Mouse (Mus musculus): ENCODE data around the gene Cdkl2. TPM values are rescaled to one million over a fixed set of nuclear protein-coding genes. Genes with fewer than 3 reads are reported as not detected.

Gene Cdkl2
- total RNA-seq (2022), result 1 to 10 TPM; 4.2 to 7.5 (median 5.7) TPM

DNA sequence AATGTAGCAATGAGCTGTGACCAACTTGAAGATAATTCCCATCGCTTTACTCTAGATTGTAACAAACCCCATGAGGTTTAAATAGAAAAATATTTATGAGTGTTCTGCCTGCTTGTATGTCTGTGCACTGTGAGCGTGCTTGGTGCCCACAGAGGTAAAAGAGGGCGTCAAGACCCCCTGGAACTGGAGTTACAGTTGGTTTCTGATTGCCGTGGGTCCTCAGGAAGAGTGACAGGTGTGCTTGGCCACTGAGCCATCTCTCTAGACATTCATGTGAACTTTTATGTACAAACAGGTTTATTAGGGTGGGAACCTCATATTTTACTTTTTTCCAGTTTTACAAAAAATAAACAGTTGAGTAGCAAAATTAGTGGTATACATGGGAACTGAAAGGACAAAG lies at the start of gene Cdkl2:
Gene Cdkl2 (minus strand): TSS at position 101 of the 400 bp plus-strand sequence.
- no peak for DNase-seq (ENCODE audit: low spot score in 2 of 2)

DNA sequence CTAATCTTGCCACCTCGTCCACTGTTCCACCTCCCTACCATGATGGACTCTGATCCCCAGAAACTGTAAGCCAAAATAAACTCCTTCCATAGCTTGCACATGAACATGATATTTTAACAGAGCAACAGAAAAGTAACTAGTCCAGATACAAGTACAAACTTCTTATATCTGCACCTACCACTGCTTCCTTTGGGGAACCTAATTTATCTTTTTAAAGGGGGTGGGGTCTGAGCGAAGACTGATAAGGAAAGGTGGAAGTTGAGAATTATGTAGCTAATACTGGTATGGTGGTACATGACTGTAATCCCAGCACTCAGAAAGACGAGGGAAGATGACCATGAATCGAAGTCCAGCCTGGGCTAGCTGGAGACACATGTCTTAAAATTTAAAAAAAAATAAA lies 43.8 kb upstream of the Cdkl2 start:
- DNase-seq (ENCODE audit: low spot score in 2 of 2), result no peak

DNA sequence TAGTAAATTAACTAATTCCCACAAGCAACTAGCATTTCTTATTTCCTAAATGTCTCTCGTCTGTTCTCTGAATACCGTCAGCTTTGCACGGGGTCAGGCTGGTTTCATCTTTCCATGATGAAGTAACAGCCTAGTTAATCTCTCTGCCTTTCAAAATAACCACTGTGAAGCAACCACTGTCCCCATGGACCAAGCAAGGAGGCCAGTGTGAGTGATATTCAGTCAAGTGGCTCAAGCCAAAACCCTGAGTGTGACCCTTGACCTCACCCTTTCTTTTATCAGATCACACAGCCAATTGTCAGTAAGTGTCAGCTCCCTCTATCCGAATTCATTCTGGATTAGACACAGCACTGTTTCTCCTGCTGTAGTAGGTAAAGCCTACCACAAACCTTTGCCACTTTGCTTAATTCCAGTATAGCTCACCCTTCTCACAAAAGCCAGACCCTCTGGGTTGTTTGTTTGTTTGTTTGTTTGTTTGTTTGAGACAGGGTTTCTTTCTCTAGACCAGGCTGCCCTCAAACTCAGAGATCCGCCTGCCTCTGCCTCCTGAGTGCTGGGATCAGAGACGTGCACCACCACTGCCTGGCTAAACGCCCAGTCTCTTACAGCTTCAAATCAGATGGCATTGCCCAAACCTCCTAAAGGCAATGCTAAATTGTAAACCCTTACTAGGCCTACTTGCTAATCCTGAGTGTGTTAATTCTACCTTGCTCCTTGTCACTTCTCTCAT lies 42.3 kb upstream of the Cdkl2 start:
- no peak for DNase-seq (ENCODE audit: low spot score in 2 of 2)

DNA sequence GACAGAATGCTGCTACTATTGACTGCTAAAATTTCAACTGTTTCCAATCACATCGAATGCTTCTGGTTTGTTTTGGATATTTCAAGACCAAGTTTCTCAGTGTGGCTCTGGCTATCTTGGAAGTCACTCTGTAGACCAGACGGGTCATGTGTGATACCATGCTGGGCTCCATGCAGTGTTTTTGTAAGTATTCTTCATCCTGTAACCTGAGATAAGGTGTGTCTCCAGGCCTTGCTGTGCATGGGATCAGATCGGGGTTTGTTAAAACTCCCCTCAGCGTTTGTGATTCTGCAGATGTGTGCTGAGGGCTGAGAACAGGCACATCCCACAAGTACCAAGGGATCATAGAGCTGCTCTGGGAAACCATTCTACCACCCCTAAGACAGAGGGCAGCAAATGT lies 41.6 kb upstream of the Cdkl2 start:
- no peak for DNase-seq (ENCODE audit: low spot score in 2 of 2)

DNA sequence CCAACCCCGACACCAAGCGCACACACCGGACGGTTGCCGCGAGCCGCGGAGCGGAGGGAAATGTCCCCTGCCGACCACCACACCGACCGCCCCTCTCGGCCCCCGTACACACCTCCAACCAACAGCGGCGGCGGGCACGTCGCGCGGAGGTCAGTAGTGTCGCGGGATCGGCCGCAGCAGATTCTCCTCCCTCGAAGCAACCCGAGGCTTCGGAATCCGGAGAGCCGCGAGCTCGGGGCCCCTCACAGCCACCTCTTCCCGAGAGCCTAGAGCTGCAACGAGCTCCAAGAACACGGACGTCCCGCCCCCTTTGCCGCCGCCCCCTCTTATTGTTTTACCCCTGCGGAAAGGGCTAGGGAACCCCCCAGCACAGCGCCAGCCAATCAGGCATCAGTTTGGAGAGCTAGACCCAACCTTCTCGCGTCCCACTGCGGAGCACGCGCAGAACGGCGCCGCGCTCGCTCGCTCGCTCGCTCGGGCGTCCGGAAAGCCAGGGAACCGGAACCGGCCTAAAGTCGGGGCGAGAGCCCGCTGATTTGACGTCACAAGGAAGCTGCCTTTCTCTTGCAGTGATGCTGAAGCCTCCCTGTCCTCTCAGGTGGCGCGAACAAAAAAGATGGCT lies 39.8 kb upstream of the Cdkl2 start, which contains the start of gene G3bp2:
Gene G3bp2 (minus strand): TSS at position 303 of the 622 bp plus-strand sequence.
- DNase-seq (ENCODE audit: low spot score in 2 of 2), result peak; percentile 95

DNA sequence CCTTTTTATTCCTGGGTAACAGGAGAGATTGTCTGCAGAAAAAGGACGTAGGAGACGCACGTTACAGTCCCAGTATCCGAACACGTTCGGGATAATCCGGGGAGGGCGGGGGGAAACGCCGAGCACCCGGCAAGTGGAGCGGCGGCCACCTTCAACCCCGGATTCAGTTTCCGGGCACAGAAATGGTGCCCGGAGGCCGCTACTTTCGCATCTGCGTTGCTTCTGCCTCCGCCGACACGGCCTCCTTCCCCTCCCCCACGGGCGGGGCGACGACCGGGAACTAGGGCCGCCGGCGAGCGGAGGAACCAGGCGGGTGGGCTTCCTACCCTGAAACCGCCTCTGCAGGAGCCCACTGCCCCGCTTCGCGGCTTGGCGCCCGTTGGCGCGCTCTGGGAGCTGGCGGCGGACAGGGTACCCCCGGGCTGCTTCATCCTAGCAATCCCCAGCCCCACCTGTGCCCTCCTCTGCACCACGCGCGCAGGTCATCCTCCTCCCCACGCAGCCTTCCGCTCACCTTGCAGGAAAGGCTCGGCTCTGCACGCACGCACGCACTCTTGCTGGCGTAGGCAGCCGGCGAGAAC lies 39.2 kb upstream of the Cdkl2 start:
- peak; percentile 37 to 40 for DNase-seq (ENCODE audit: low spot score in 2 of 2)

DNA sequence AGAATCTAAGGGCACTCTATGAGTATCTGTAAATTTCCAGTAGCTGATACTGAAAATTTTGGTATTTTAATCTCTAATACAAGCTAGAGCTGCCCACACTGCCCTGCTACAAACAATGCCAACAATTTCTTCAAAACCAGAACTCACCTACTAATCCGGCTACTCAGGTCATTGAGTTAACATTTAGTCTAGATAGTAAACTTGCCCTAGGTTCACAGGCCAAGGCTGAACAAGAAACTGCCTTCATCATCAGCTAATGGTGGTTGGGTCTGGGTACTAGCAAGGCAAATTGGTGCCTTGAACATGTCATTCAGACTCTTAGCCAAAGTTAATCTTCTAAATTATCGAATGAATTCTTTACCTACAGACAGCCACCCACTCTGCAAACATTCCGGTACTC lies 37.6 kb upstream of the Cdkl2 start:
- DNase-seq (ENCODE audit: low spot score in 2 of 2), result no peak

DNA sequence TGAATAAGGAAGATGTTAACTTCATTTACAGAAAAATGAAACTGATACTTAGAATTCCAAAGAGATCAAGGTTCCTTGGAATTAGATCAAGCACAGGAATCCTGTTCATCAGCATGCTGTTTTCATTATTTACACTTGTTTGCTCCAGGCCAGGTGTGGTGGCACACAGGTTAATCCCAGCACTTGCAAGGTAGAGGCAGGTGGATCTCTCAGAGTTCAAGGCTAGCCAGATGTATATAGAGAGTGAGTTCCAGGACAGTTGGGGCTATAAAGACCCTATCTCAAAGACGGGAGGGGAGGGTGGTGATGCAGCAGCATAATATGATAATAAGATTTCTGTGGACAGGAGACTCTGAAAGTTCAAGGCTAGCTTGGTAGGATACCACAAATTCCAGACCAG lies 36.7 kb upstream of the Cdkl2 start:
- no peak for DNase-seq (ENCODE audit: low spot score in 2 of 2)

DNA sequence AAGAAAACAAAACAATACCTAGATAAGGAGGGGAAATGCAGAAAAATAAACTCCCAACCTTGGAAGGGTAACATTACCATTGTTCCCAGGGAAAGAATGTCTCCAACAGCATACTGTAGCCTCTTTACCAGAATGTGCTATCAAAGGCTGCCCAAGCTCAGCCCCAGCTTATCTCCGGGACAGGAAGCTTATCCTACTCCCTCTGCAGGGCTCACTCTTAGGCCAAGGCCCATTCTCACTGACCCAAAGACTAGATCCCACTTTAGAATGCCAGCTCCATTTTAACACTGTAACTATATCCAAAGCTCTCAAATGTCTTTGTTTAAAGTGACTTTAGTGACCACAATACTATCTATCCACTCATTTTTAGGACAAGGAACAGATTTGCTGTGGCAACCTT lies 35.6 kb upstream of the Cdkl2 start:
- no peak for DNase-seq (ENCODE audit: low spot score in 2 of 2)

DNA sequence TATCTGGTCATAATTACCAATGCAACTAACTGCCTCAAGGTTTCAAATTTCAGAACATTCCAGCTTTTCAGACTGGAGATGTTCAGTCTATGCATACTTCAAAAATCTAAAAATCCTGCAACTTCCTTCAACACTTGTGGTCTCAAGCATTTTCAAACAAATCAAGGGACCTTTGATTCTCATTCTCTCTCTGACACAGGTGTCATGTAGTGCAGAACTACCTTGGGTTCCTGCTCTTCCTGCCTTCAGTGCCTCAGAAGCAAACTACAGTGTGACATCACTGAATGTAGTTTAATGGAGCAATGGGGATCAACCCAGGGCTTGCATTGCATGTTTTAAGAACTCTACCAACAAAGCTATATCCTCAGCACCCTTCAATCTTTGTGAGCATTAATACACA lies 35.1 kb upstream of the Cdkl2 start:
- DNase-seq (ENCODE audit: low spot score in 2 of 2), result no peak

DNA sequence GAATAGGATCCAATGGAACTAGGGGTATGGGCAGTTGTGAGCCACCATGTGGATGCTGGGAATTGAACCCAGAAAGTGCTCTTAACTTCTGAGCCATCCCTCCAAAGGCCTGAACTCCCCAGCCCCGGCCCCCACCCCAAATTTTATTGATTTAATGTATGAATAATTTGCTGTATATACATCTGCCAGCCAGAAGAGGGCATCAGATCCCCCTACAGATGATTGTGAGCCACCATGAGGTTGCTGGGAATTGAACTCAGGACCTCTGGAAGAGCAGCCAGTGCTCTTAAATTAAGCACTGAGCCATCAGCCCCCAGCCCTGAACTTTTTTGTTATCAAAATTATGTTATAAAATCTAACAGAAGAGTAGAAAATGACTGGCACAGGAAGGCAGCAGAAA lies 32.6 kb upstream of the Cdkl2 start:
- no peak for DNase-seq (ENCODE audit: low spot score in 2 of 2)

DNA sequence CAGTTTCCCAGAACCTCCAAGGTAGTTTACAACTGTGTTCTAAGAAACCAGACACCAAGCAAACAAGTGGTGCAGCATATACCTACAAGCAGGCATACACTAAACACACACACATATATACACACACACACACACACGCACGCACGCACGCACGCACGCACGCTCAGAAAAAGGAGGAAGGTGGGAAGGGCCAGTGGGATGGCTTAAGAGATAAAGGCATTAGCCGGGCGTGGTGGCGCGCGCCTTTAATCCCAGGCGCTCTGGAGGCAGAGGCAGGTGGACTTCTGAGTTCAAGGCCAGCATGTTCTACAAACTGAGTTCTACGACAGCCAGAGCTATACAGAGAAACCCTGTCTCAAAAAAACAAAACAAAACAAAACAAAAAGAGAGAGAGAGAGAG lies 30.4 kb upstream of the Cdkl2 start:
- no peak for DNase-seq (ENCODE audit: low spot score in 2 of 2)

DNA sequence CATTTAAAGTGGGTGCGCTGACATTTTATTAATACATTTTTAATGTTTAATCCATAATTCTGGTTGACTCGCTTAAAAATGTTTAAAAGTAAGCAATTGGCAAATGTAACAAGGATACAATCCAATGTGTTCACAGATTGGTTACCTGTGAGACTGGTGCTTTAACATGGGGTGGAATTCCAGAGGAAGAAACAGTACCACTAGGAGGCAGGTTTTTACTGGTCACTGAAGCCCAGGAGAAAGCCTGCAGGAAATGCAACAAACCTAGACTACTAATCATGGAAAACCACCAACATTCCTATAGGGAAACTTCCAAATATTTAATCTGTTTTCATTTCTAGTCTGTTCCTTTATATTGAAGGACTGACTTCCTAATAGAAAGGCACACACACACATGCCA lies 19.5 kb upstream of the Cdkl2 start:
- DNase-seq (ENCODE audit: low spot score in 2 of 2), result no peak

DNA sequence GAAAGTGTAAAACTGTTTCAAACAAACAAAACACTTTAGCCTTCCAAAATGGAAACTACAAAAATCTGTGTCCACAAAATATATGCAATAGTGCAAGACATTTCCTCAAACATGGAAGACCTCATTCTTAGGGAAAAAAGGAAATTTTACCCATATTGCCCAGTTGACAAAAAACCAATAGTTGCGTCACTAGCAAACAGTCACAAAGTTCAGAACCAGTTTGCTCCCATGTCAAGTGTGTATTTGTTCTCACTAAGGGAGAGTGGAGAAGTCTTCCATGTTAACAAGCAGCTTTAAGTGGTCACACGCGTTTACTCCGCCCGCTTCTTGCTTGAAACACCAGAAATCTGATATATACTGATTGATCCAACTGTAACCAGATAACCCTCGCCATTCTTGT lies 9.2 kb upstream of the Cdkl2 start:
- DNase-seq (ENCODE audit: low spot score in 2 of 2), result no peak

DNA sequence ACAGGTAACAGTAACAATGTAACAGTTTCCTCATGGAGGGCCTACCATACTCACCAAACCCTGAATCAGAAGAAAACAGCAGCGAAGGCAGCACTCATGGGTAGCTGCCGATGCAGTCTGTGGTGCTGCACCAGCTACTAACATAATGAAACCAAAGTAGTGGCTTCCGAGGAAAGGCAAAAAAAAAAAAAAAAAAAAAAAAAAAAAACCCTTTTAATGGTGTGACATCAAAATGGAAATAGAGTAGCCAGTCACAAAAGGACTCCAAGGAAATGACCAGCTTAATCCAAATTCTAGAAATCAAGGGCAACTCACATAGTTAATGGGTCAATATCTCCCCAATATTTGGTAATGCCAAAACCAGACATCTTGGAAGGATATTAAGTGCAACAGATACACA lies 6.7 kb upstream of the Cdkl2 start:
- no peak for DNase-seq (ENCODE audit: low spot score in 2 of 2)

DNA sequence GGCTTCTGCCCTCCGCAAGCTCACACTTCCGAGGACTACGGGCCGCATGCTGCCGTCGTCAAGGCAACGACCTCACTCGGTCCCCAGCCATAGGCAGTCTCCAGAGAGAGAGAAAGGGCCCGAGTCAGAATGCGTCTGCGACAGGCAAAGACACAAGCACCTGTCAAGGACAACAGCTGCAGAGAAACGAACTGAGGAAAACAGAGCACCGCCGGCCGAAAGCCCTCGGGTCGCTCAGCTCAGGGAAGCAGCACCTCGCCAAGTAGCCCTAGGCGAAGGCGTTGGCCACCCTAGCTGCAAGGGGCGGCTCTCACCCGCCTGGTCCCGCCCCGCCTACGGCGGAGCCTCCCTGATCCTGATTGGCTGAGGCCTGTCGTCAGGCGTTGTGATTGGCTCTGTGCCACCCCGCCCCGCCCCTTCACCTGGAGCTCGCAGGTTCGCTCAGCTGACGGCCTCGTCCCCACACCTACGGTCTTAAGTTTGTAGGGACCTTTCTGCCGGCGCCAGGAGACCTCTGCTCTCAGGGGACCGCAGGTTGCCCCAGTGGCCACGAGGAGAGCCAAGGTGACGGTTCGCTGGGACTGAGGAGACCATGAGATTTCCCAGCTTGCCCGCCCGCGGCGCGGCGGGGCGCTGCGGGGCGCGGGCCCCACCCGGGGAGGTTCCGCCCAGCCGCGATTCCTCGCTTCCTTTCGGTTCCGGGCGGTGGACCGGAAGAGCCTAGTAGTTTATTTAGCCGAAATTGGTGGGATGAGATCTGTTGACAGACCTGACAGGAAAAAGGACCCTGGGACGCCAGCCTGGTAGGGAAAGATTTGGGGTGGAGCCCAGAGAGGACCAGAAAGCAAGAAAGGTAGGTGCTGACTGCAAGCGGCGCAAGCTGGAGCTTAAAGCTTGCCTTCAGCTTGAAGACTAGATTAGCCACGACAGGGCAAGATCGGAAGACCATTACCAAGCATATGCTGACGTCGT lies 1.0 kb downstream of the Cdkl2 start:
- DNase-seq (ENCODE audit: low spot score in 2 of 2), result peak; percentile 87 to 90

DNA sequence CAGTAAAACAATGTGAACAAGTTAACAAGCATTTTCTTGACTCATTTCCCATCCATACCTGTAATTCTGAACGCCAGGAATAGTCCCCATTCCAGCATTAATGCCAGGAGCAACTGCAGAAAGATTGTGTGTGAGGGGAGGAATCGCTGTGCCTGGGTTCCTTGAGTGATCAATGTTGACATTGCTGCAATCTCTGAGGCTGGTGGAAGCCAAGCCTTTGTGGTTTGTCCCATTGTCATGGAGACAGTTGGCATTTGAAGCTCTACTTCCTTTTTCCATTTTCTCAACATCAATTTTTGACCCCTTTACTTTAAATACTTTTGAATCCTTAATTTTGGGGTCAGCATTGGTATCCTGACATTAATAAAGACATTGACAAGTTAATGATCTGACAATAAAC lies 23.7 kb downstream of the Cdkl2 start:
- no peak for DNase-seq (ENCODE audit: low spot score in 2 of 2)

DNA sequence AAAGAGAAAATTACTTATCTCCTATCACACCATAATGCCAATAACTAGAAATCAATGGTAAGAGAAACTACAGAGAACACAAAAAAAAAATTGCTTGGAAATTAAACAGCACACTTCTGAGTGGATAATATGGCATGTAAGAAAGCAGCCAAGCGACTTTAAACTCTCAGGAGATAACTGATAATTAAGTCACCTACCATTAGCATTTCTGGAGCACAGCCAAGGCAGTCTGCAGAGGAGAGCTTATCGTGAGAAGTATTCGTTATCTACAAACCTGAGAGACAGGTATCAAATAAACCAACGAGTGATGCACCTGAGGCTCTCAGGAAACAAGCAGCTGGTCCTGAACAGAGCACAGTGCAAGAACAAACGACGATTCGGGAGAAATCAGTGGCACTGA lies 31.9 kb downstream of the Cdkl2 start:
- no peak for DNase-seq (ENCODE audit: low spot score in 2 of 2)

DNA sequence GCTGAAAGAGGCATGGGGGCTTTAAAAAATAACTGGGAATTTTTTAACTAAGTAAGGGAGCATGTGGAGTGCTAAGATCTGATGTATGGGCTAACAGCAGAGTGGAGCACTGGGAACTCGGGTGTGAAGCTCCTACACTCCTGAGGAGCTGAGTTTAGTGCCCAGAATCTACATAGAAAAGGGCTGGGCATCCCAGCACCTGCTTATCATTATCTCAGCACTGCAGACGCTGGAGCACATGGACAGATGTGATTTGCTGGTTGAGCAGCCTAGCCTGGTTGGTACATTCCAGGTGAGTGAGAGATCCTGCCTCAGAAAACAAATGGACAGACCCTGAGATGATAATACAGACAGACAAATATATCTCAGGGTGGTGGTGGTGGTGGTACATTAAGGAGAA lies 33.9 kb downstream of the Cdkl2 start:
- no peak for DNase-seq (ENCODE audit: low spot score in 2 of 2)

DNA sequence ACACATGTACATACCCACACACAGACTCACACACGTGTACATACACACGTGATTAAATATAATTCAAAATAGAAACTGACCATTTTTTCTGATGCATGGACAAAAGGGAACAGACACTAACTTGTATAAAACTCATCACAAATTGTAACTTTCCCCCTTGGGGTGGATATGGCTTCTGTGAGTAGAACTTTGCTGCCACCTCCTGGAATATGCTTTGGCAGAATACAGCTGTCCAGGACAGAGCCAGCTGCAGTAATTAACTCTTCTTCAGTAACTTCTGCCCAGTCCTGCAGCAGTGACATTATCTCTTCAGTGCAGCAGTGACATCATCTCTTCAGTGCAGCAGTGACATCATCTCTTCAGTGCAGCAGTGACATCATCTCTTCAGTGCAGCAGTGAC lies 40.7 kb downstream of the Cdkl2 start:
- DNase-seq (ENCODE audit: low spot score in 2 of 2), result no peak

DNA sequence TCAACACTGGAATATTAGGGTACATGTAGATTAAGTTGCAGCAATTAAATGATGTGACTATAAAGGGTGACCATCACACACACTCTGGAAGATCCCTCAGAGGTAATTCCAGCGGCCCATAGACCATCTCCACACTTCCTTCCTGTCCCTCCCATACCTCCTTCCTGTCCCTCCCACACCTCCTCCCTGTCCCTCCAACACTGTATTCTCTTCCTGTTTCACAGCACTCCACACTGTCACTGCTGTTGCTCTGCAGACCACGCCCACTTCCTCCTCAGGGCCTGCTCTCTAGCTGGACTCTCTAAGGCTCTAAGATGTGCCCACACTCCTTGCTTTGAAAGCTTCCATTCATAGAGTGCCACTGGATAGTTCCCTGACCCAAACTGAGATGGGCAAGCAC lies 42.9 kb downstream of the Cdkl2 start:
- DNase-seq (ENCODE audit: low spot score in 2 of 2), result no peak

DNA sequence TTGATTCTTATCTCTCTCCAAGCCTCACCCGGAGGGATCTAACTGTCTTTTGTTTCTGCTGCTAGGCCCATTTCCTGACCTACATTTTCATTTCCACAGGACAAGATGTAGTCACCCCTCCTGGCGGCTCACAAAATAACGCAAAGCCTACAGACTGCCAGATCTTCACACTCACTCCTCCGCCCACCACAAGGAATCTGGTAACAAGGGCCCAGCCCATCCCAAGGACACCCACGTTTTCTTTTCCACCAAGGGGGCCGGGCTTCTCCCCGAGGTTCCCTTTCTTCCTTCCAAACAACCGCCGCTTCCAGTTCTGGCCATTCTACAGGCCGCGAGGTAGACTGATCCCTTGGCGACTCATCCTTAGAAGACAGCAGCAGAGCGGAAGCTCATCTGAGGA lies 49.1 kb downstream of the Cdkl2 start:
- DNase-seq (ENCODE audit: low spot score in 2 of 2), result no peak
